In the genomic region with DNA sequence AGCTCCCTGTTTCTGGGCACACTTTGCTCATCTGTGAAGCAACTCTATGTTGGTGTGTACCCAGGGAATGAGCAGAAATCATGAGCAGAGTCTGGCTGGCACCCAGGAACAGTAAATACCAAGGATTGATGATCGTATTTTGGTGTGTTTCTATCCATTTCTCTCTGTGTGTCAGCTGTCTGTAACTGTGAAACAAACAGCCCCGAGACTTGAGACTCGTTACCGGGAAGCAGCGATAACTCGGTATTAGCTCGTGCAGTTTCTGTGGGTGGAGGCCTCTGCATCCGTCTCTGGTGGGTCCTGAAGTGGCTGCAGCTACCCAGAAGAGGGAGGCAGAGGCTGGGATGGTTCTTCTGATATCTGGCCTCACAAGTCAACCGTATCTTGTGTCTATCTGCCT, we compare ENCODE assay signal across 9 mouse cellular contexts.
DNase-seq lines count a peak whose midpoint lies in the region; ATAC-seq lines count a peak whose summit lies in the region.
"Had no signal": no experiment of that assay in that cellular context is flagged by ENCODE, and none has a peak within 500 bp of the region (broad histone marks: within the 10 kb centered on the region; RNA-seq: fewer than 3 reads in every experiment).

No protein-coding gene starts in this region.

- 32% methylated on average over 9 of the region's 9 CpGs for WGBS in embryonic facial prominence, embryonic 15.5 days
- WGBS in intestine, embryonic 15.5 days, result 40% methylated on average over 9 of the region's 9 CpGs
- WGBS in neural tube, embryonic 12.5 days, result 37% methylated on average over 9 of the region's 9 CpGs

- H3K36me3 ChIP-seq in embryonic facial prominence, embryonic 15.5 days, result no peaks in the 10 kb centered on the region
- H3K36me3 ChIP-seq in intestine, embryonic 15.5 days, result no peaks in the 10 kb centered on the region
- H3K36me3 ChIP-seq in neural tube, embryonic 12.5 days, result no peaks in the 10 kb centered on the region

- no peaks in the 10 kb centered on the region for H3K9me3 ChIP-seq in embryonic facial prominence, embryonic 15.5 days (replicated peaks)
- no peaks in the 10 kb centered on the region for H3K9me3 ChIP-seq in intestine, embryonic 15.5 days
- H3K9me3 ChIP-seq in neural tube, embryonic 12.5 days, result no peaks in the 10 kb centered on the region

- 0 out of 2 replicates have a peak, but pooled peaks cover 3% of the 10 kb centered on the region for H3K27me3 ChIP-seq in embryonic facial prominence, embryonic 15.5 days
- H3K27me3 ChIP-seq in intestine, embryonic 15.5 days (replicated peaks), result 0 out of 2 replicates have a peak, but pooled peaks cover 6% of the 10 kb centered on the region
- H3K27me3 ChIP-seq in neural tube, embryonic 12.5 days (replicated peaks), result 0 out of 2 replicates have a peak, but pooled peaks cover 1% of the 10 kb centered on the region

- H3K27ac ChIP-seq in embryonic facial prominence, embryonic 15.5 days (replicated peaks), result no peak overlapping the region
- no peak overlapping the region for H3K27ac ChIP-seq in intestine, embryonic 15.5 days
- H3K27ac ChIP-seq in neural tube, embryonic 12.5 days, result peak overlapping the region; percentile 38; the same call in 1 of the 2 replicates
- H3K27ac ChIP-seq: heart, adult 2 months had no signal

- H3K4me1 ChIP-seq in embryonic facial prominence, embryonic 15.5 days, result peaks cover 42% of the 10 kb centered on the region
- peaks cover 40% of the 10 kb centered on the region for H3K4me1 ChIP-seq in intestine, embryonic 15.5 days (replicated peaks)
- H3K4me1 ChIP-seq in neural tube, embryonic 12.5 days, result peaks cover 57% of the 10 kb centered on the region

- peak overlapping the region; percentile 45; the same call in 1 of the 2 replicates for H3K4me2 ChIP-seq in embryonic facial prominence, embryonic 15.5 days (replicated peaks)
- peak overlapping the region; percentile 58 for H3K4me2 ChIP-seq in intestine, embryonic 15.5 days (replicated peaks)
- peak overlapping the region; percentile 60 for H3K4me2 ChIP-seq in neural tube, embryonic 12.5 days (replicated peaks)

- H3K9ac ChIP-seq in embryonic facial prominence, embryonic 15.5 days, result no peak overlapping the region
- peak overlapping the region; percentile 26; the same call in 1 of the 2 replicates for H3K9ac ChIP-seq in intestine, embryonic 15.5 days
- H3K9ac ChIP-seq in neural tube, embryonic 12.5 days, result no peak overlapping the region

- no peak for ATAC-seq in embryonic facial prominence, embryonic 15.5 days (ENCODE audit: insufficient number of reproducible peaks, low FRiP score, low TSS enrichment, low read depth)
- ATAC-seq in intestine, embryonic 15.5 days, result no peak
- no peak for ATAC-seq in neural tube, embryonic 12.5 days (ENCODE audit: low FRiP score, low read depth)

- DNase-seq in layer of hippocampus, adult 11-12 months (ENCODE audit: low spot score), result peak; percentile 43
- DNase-seq in layer of hippocampus, adult 9-10 months (ENCODE audit: low spot score), result no peak
- no peak for DNase-seq in spleen, postnatal 10 days (ENCODE audit: low spot score in 2 of 2)
- no peak for DNase-seq in gastrocnemius, postnatal 10 days
- DNase-seq in thymus, postnatal 36 days, result no peak
- DNase-seq: heart, adult 2 months had no signal

- H3K4me3 ChIP-seq in embryonic facial prominence, embryonic 15.5 days (replicated peaks), result no peak overlapping the region
- H3K4me3 ChIP-seq in intestine, embryonic 15.5 days (replicated peaks), result 0 out of 2 replicates have a peak overlapping the region, but pooled peaks have one; percentile 18
- no peak overlapping the region for H3K4me3 ChIP-seq in neural tube, embryonic 12.5 days
- H3K4me3 ChIP-seq: heart, adult 2 months had no signal
